In genomic region chr6:144565827-144566226, GRCm38 (mm10) we compare ENCODE assay signal across 23 mouse cellular contexts.
A peak's percentile ranks its signal among the peaks of the same experiment; 100 is the strongest.
DNase-seq lines count a peak whose midpoint lies in the region; ATAC-seq and TF ChIP-seq lines count a peak whose summit lies in the region.
"Had no signal": no experiment of that assay in that cellular context is flagged by ENCODE, and none has a peak within 500 bp of the region (broad histone marks: within the 10 kb centered on the region; RNA-seq: fewer than 3 reads in every experiment).

No protein-coding gene starts in this region.

- no peaks in the 10 kb centered on the region for H3K36me3 ChIP-seq in liver, embryonic 12.5 days
- H3K36me3 ChIP-seq in liver, embryonic 11.5 days (ENCODE audit: control insufficient read depth, insufficient read depth, low read length) = no peaks in the 10 kb centered on the region
- no peaks in the 10 kb centered on the region for H3K36me3 ChIP-seq in liver, embryonic 14.5 days (replicated peaks; ENCODE audit: control insufficient read depth, insufficient read depth, low read depth)
- H3K36me3 ChIP-seq in liver, postnatal 0 days (replicated peaks; ENCODE audit: insufficient read depth, low read length) = no peaks in the 10 kb centered on the region
- H3K36me3 ChIP-seq: embryonic facial prominence, embryonic 13.5 days; embryonic facial prominence, embryonic 15.5 days; forebrain, embryonic 12.5 days had no signal

- H3K4me1 ChIP-seq in liver, embryonic 12.5 days = 0 out of 2 replicates have a peak, but pooled peaks cover 6% of the 10 kb centered on the region
- H3K4me1 ChIP-seq in liver, embryonic 11.5 days (replicated peaks; ENCODE audit: control insufficient read depth, insufficient read depth, low read length) = no peaks in the 10 kb centered on the region
- no peaks in the 10 kb centered on the region; a peak in 1 of 4 replicates for H3K4me1 ChIP-seq in liver, embryonic 14.5 days (replicated peaks; ENCODE audit: control insufficient read depth in 2 of 2, insufficient read depth in 2 of 2, low read length in 1 of 2)
- no peaks in the 10 kb centered on the region for H3K4me1 ChIP-seq in liver, postnatal 0 days (ENCODE audit: insufficient read depth)
- H3K4me1 ChIP-seq: embryonic facial prominence, embryonic 13.5 days; embryonic facial prominence, embryonic 15.5 days; forebrain, embryonic 10.5 days; forebrain, embryonic 12.5 days had no signal

- peak; percentile 48; the same call in 1 of the 2 replicates for ATAC-seq in liver, embryonic 12.5 days
- ATAC-seq in liver, embryonic 11.5 days (replicated peaks; ENCODE audit: low FRiP score) = no peak; the same call in 1 of the 2 replicates
- peak; percentile 51 for ATAC-seq in liver, embryonic 14.5 days (ENCODE audit: insufficient read depth)
- ATAC-seq in liver, postnatal 0 days = no peak
- ATAC-seq in megakaryocyte-erythroid progenitor cell, adult 5-6 weeks (replicated peaks; ENCODE audit: low FRiP score, low TSS enrichment, poor library complexity, severe bottlenecking) = peak; percentile 45
- ATAC-seq: forebrain, embryonic 14.5 days had no signal

- TF ChIP-seq CTCF in liver, embryonic 14.5 days (IDR thresholded peaks at IDR 0.05; ENCODE audit: low read depth) = no peak
- TF ChIP-seq CTCF in liver, postnatal 0 days (IDR thresholded peaks at IDR 0.05; ENCODE audit: low read depth) = no peak

- peak; percentile 61 for TF ChIP-seq EP300 in liver, embryonic 14.5 days (IDR thresholded peaks at IDR 0.05; ENCODE audit: low read depth)
- TF ChIP-seq EP300 in liver, postnatal 0 days (IDR thresholded peaks at IDR 0.05; ENCODE audit: low read depth) = peak; percentile 51

- no peak overlapping the region for H3K4me2 ChIP-seq in liver, embryonic 12.5 days
- H3K4me2 ChIP-seq in liver, embryonic 11.5 days = no peak overlapping the region
- H3K4me2 ChIP-seq in liver, embryonic 14.5 days (ENCODE audit: low read depth) = no peak overlapping the region
- no peak overlapping the region for H3K4me2 ChIP-seq in liver, postnatal 0 days (ENCODE audit: low read depth, low read length)
- H3K4me2 ChIP-seq: embryonic facial prominence, embryonic 13.5 days; embryonic facial prominence, embryonic 15.5 days; forebrain, embryonic 12.5 days had no signal

- H3K9me3 ChIP-seq in liver, embryonic 12.5 days (replicated peaks) = no peaks in the 10 kb centered on the region
- peaks cover 3% of the 10 kb centered on the region; the same call in 1 of the 2 replicates for H3K9me3 ChIP-seq in liver, embryonic 11.5 days (ENCODE audit: control insufficient read depth, low read length)
- no peaks in the 10 kb centered on the region for H3K9me3 ChIP-seq in liver, embryonic 14.5 days (ENCODE audit: control insufficient read depth, low read length)
- H3K9me3 ChIP-seq in liver, postnatal 0 days (ENCODE audit: low read length) = no peaks in the 10 kb centered on the region
- H3K9me3 ChIP-seq: embryonic facial prominence, embryonic 15.5 days had no signal

- H3K27ac ChIP-seq in liver, embryonic 12.5 days = no peak overlapping the region
- no peak overlapping the region for H3K27ac ChIP-seq in liver, embryonic 11.5 days (ENCODE audit: low read depth, low read length)
- H3K27ac ChIP-seq in liver, embryonic 14.5 days = no peak overlapping the region
- H3K27ac ChIP-seq in liver, postnatal 0 days (ENCODE audit: low read depth) = no peak overlapping the region
- H3K27ac ChIP-seq: embryonic facial prominence, embryonic 13.5 days; embryonic facial prominence, embryonic 15.5 days; forebrain, embryonic 10.5 days; forebrain, embryonic 12.5 days had no signal

- H3K27me3 ChIP-seq in liver, embryonic 12.5 days (replicated peaks) = no peaks in the 10 kb centered on the region
- H3K27me3 ChIP-seq in liver, embryonic 11.5 days (replicated peaks; ENCODE audit: control insufficient read depth, insufficient read depth, low read length) = no peaks in the 10 kb centered on the region
- no peaks in the 10 kb centered on the region for H3K27me3 ChIP-seq in liver, embryonic 14.5 days (ENCODE audit: control insufficient read depth, insufficient read depth, low read length)
- H3K27me3 ChIP-seq in liver, postnatal 0 days (ENCODE audit: insufficient read depth, low read length) = no peaks in the 10 kb centered on the region
- H3K27me3 ChIP-seq: embryonic facial prominence, embryonic 13.5 days; embryonic facial prominence, embryonic 15.5 days; forebrain, embryonic 12.5 days had no signal

- no peak overlapping the region for H3K9ac ChIP-seq in liver, embryonic 12.5 days
- no peak overlapping the region for H3K9ac ChIP-seq in liver, embryonic 11.5 days (ENCODE audit: low read depth, low read length)
- H3K9ac ChIP-seq in liver, embryonic 14.5 days (replicated peaks) = no peak overlapping the region
- no peak overlapping the region for H3K9ac ChIP-seq in liver, postnatal 0 days (replicated peaks)
- H3K9ac ChIP-seq: embryonic facial prominence, embryonic 13.5 days; embryonic facial prominence, embryonic 15.5 days; forebrain, embryonic 12.5 days had no signal

- DNase-seq in liver, embryonic 11.5 days (ENCODE audit: low spot score) = no peak
- DNase-seq in liver, embryonic 14.5 days (ENCODE audit: low read depth in 3 of 3, low spot score in 3 of 3) = no peak
- DNase-seq in liver, postnatal 0 days = no peak
- no peak for DNase-seq in gastrocnemius, adult 18-20 months (ENCODE audit: low spot score)
- no peak for DNase-seq in left cerebral cortex, adult 11 months (ENCODE audit: low spot score)
- DNase-seq: adrenal gland, adult 2 months; adrenal gland, postnatal 10 days; adrenal gland, postnatal 25 days; cerebellum, adult 11 months; cerebellum, adult 18-20 months; cerebellum, adult 8-10 months; cerebellum, adult 9-11 months; cerebellum, postnatal 14 days; cerebellum, postnatal 36 days; embryo, embryonic 11 days had no signal

- no peak overlapping the region for H3K4me3 ChIP-seq in liver, embryonic 12.5 days
- H3K4me3 ChIP-seq in liver, embryonic 11.5 days (ENCODE audit: low read depth, low read length) = no peak overlapping the region
- H3K4me3 ChIP-seq in liver, embryonic 14.5 days (ENCODE audit: insufficient read depth in 1 of 2, low read depth in 2 of 2, low read length in 2 of 2) = no peak overlapping the region
- no peak overlapping the region for H3K4me3 ChIP-seq in liver, postnatal 0 days (ENCODE audit: low read depth, low read length)
- H3K4me3 ChIP-seq: embryonic facial prominence, embryonic 13.5 days; embryonic facial prominence, embryonic 15.5 days; erythroblast, embryonic 14.5 days; forebrain, embryonic 10.5 days; forebrain, embryonic 12.5 days had no signal

- 50% methylated on average over 1 of the region's 1 CpGs for WGBS in liver, embryonic 12.5 days (ENCODE audit: insufficient replicate concordance)
- WGBS in liver, embryonic 11.5 days = 66% methylated on average over 1 of the region's 1 CpGs
- 55% methylated on average over 1 of the region's 1 CpGs for WGBS in liver, embryonic 14.5 days (ENCODE audit: insufficient replicate concordance)
- 62% methylated on average over 1 of the region's 1 CpGs for WGBS in liver, postnatal 0 days (ENCODE audit: insufficient replicate concordance)

Comparison
In these comparisons a context has a peak if more than half of its experiments do, and no peak if none do; other contexts are left out.
1. ATAC-seq: peak in liver, embryonic 12.5 days (single experiment), liver, embryonic 14.5 days (single experiment) and megakaryocyte-erythroid progenitor cell, adult 5-6 weeks (single experiment); none in liver, embryonic 11.5 days (single experiment) and liver, postnatal 0 days (single experiment).